Mouse (Mus musculus) bone marrow, adult 2 months (tissue): ENCODE data around the gene Slc6a18.

Experiments
- CTCF ChIP-seq: fragments of 200-500 bp; IDR thresholded peaks from 2 replicates; pipeline ENCODE4 v1.5.1; 2011; ENCODE audit warnings: low read length, control low read depth; ENCODE audit not compliant: control insufficient read depth, insufficient read depth
- POLR2A ChIP-seq: fragments of 200-500 bp; IDR thresholded peaks from 2 replicates; pipeline ENCODE4 v1.6.1; 2011; ENCODE audit warnings: low read depth, mild to moderate bottlenecking, control low read depth, low read length, borderline replicate concordance; ENCODE audit not compliant: control insufficient read depth

DNA sequence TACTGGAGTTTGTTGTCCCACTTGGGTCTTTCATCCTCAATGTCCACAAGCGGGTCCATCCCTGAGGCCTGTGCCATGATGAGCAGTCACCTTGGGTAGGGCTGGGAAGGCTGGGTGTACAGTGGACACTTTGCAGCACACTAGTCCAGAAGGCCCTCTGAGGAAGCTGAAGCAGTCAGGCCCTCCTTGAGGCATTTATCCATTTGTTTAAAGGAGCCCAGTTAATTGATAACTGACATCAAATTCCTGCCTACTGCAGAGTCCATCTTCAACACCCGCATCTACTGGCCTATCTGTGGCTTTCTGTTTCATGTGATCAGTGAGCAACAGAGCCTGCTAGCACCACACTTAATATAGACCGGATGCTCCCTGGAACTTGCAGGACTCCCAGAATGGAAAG is at the start of gene Slc6a18:
- TF ChIP-seq POLR2A (no peak), CTCF (no peak)
